Mouse (Mus musculus) heart, embryonic 14.5 days (tissue): ENCODE measurements around the gene Mboat1. TPM values are rescaled to one million over a fixed set of nuclear protein-coding genes. Genes with fewer than 3 reads are reported as not detected.

Experiments used
- ATAC-seq: fragments of 200-750 bp; cut with Nextera tagmentation; 2 replicates; pipeline ENCODE4 v1.8.0; 2017; ENCODE audit warnings: low read depth, moderate TSS enrichment; ENCODE audit not compliant: insufficient number of reproducible peaks, insufficient read depth, low FRiP score
- H3K27ac ChIP-seq, 2 experiments: fragments of 200-500 bp in 1 of 2; fragments of 300-500 bp in 1 of 2; sonication (generic) in 1 of 2; replicated peaks in 1 of 2; 2 replicates each; pipeline ENCODE4 v1.5.1; 2012 to 2014; ENCODE audit warnings: low read depth in 2 of 2, low read length in 2 of 2, control low read depth in 1 of 2, mild to moderate bottlenecking in 1 of 2, mixed read lengths in 1 of 2; ENCODE audit not compliant: control insufficient read depth in 1 of 2, insufficient read depth in 1 of 2
- H3K27me3 ChIP-seq: fragments of 300-500 bp; sonication (generic); 2 replicates; pipeline ENCODE4 v1.6.1; 2014; ENCODE audit warnings: mild to moderate bottlenecking, low read length, control low read depth; ENCODE audit not compliant: control insufficient read depth, insufficient read depth
- H3K36me3 ChIP-seq: fragments of 300-500 bp; sonication (generic); 2 replicates; pipeline ENCODE4 v1.6.1; 2014; ENCODE audit warnings: mild to moderate bottlenecking, control low read depth, low read length, mixed read lengths; ENCODE audit not compliant: control insufficient read depth, insufficient read depth
- H3K4me1 ChIP-seq, 2 experiments: fragments of 200-500 bp in 1 of 2; fragments of 300-500 bp in 1 of 2; sonication (generic) in 1 of 2; 2 replicates each; pipeline ENCODE4 v1.6.1; 2012 to 2014; ENCODE audit warnings: low read length in 2 of 2, control low read depth in 1 of 2, mixed read lengths in 1 of 2; ENCODE audit not compliant: control insufficient read depth in 2 of 2, insufficient read depth in 2 of 2
- H3K4me2 ChIP-seq: fragments of 300-500 bp; sonication (generic); 2 replicates; pipeline ENCODE4 v1.6.1; 2014; ENCODE audit warnings: mild to moderate bottlenecking, low read length
- H3K4me3 ChIP-seq, 2 experiments: fragments of 200-500 bp in 1 of 2; fragments of 300-500 bp in 1 of 2; sonication (generic) in 1 of 2; 2 replicates each; pipeline ENCODE4 v1.5.1; 2012 to 2014; ENCODE audit warnings: low read length in 2 of 2, mild to moderate bottlenecking in 2 of 2, control low read depth in 1 of 2, low read depth in 1 of 2, moderate library complexity in 1 of 2; ENCODE audit not compliant: control insufficient read depth in 1 of 2, insufficient read depth in 1 of 2
- H3K9ac ChIP-seq: fragments of 300-500 bp; sonication (generic); 2 replicates; pipeline ENCODE4 v1.6.1; 2014; ENCODE audit warnings: mild to moderate bottlenecking, low read length
- H3K9me3 ChIP-seq: fragments of 300-500 bp; sonication (generic); 2 replicates; pipeline ENCODE4 v1.6.1; 2016; ENCODE audit warnings: low read length, control low read depth; ENCODE audit not compliant: control insufficient read depth
- WGBS: fragments of 180-500 bp; shearing (Covaris S2); extraction: QIAGEN DNeasy Blood & Tissue Kit; methylation state at CpG from one replicate; pipeline ENCODE4 v1.1.7; 2014; 5-methylcytosine and 5-hydroxymethylcytosine counted together
- polyA plus RNA-seq: library from polyadenylated mRNA; unstranded; fragments of >200 nt; fragmentation: Nextera tagmentation; extraction: Ambion mirVana; gene quantifications from 2 replicates; pipeline ENCODE4 v1.2.1, GENCODE M21; 2014

Gene Mboat1
- polyA plus RNA-seq, 1 experiment from 2014 or later = 2.5 TPM

DNA sequence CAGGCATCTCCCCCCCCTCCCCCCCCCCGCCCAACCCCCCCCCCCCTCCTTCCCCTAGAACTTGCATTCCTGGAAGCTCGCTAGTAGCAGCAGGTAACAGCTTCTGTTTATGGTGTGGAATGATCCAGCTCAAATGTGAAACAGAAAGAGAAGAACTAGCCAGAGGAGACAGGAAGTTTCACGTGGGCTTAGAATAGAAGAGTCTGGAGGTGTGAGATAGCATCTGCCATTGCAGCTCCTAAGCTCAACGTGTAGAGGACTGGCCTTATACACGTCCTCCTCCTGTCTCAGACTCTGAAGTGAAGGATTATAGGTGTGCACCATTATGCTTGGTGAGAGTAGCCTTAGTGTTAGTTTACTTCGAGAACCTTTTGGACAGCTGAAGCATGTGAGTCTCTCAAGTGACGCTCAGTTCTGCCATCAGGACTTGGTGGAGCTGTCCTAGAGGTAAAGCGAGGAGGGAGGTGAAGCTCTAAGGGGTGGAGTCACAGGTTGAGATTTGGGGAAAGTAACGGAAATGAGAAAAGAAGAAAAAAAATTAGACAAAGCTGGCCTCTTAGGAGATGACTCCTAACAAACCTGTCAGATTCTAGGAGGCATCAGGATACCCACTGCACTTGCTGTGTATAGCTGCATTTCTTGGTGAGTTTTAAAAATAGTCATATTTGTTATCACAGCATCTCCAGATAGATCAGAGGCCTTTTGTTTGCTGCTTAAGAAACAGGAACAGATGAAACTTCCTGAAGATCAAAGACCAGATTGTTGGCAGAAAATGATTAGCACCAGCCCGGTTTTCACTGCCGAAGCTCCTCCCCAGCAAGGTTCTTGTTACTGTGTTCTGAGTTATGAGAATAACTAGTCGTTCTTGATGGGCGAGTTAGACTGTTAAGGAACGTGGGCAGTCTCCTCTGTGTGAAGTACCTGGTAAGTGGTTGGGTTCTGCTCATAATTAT lies 30.1 kb downstream of the Mboat1 start:
- Histone ChIP-seq H3K4me2 (no peak overlapping the region), H3K36me3 (no peaks in the 10 kb centered on the region), H3K9me3 (0 out of 2 replicates have a peak, but pooled peaks cover 3% of the 10 kb centered on the region), H3K27ac (no peak overlapping the region), H3K27me3 (no peaks in the 10 kb centered on the region), H3K4me1 (no peaks in the 10 kb centered on the region), H3K9ac (no peak overlapping the region), H3K4me3 (no peak overlapping the region)
- ATAC-seq = no peak
- 65% methylated on average over 13 of the region's 14 CpGs for WGBS

DNA sequence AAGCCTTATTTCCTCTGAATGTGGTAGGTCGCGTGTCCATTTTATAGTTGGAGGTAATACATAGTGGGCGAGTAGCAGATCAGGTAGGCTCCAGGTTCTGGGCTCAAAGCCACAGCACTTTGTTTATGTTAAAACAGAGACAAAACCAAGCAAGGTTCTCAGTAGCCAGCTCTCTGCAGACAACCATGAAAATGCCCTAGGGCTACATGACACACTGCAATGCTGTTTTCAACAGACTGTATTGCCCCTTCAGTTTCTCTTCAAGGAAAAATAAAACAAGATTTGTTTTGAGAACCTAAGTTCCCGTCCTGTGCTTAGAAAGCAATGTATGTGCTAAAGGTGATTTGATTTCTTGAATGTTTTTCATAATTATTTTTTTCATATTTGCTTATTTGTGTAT lies 31.2 kb downstream of the Mboat1 start:
- ATAC-seq = no peak
- H3K27ac ChIP-seq = no peak overlapping the region
- no peak overlapping the region for H3K4me3 ChIP-seq
- H3K36me3 ChIP-seq = no peaks in the 10 kb centered on the region
- H3K4me2 ChIP-seq = no peak overlapping the region
- 83% methylated on average over 4 of the region's 4 CpGs for WGBS
- no peaks in the 10 kb centered on the region for H3K27me3 ChIP-seq
- H3K9me3 ChIP-seq = 0 out of 2 replicates have a peak, but pooled peaks cover 2% of the 10 kb centered on the region
- no peaks in the 10 kb centered on the region for H3K4me1 ChIP-seq
- no peak overlapping the region for H3K9ac ChIP-seq

- H3K4me1 ChIP-seq = no peaks in the 10 kb centered on the region
- H3K36me3 ChIP-seq = no peaks in the 10 kb centered on the region
- H3K27ac ChIP-seq = no peak overlapping the region
- no peaks in the 10 kb centered on the region for H3K9me3 ChIP-seq
- ATAC-seq = no peak
- 84% methylated on average over 4 of the region's 4 CpGs for WGBS
- no peak overlapping the region for H3K9ac ChIP-seq
- H3K4me3 ChIP-seq = no peak overlapping the region
- H3K27me3 ChIP-seq = no peaks in the 10 kb centered on the region
- H3K4me2 ChIP-seq = no peak overlapping the region
Observed at GRCm38 (mm10) chr13:30168803-30169202, 32.5 kb downstream of the Mboat1 start.

- no peak overlapping the region for H3K9ac ChIP-seq
- no peaks in the 10 kb centered on the region for H3K9me3 ChIP-seq
- 84% methylated on average over 6 of the region's 6 CpGs for WGBS
- no peak overlapping the region for H3K27ac ChIP-seq
- H3K4me3 ChIP-seq = no peak overlapping the region
- no peak for ATAC-seq
- H3K36me3 ChIP-seq = no peaks in the 10 kb centered on the region
- H3K4me2 ChIP-seq = no peak overlapping the region
- H3K27me3 ChIP-seq = no peaks in the 10 kb centered on the region
- no peaks in the 10 kb centered on the region for H3K4me1 ChIP-seq
Observed at GRCm38 (mm10) chr13:30170061-30170460, 33.8 kb downstream of the Mboat1 start.

DNA sequence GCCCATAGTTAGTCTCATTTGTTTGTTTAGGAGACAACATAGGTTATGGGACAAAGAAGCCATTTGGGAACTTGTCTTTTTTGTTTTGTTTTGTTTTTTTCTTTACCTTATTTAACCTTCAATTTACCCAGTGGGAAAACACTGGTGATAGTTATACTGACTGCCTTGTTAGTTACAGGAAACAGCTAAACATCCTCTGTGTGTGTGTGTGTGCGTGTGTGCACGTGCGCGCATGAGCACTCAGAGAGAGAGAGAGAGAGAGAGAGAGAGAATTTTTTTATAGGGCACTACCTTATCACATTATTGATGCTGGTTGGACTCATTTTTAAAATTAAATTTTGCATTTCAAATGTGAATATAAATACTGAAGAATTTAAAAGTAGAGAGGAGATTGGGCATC lies 38.3 kb downstream of the Mboat1 start:
- Histone ChIP-seq H3K4me3 (no peak overlapping the region), H3K27me3 (no peaks in the 10 kb centered on the region), H3K4me1 (no peaks in the 10 kb centered on the region), H3K9me3 (no peaks in the 10 kb centered on the region), H3K36me3 (no peaks in the 10 kb centered on the region), H3K27ac (no peak overlapping the region), H3K4me2 (no peak overlapping the region), H3K9ac (no peak overlapping the region)
- no peak for ATAC-seq
- WGBS = 95% methylated on average over 4 of the region's 4 CpGs

- H3K4me2 ChIP-seq = no peak overlapping the region
- H3K4me1 ChIP-seq = no peaks in the 10 kb centered on the region
- H3K4me3 ChIP-seq = no peak overlapping the region
- H3K9ac ChIP-seq = no peak overlapping the region
- H3K27me3 ChIP-seq = no peaks in the 10 kb centered on the region
- no peaks in the 10 kb centered on the region for H3K36me3 ChIP-seq
- whole genome bisulfite sequencing = 67% methylated on average over 6 of the region's 6 CpGs
- no peak overlapping the region for H3K27ac ChIP-seq
- no peak for ATAC-seq
- H3K9me3 ChIP-seq = no peaks in the 10 kb centered on the region
Observed at GRCm38 (mm10) chr13:30177356-30177755, 41.1 kb downstream of the Mboat1 start.

- ATAC-seq = no peak
- no peak overlapping the region for H3K4me2 ChIP-seq
- no peaks in the 10 kb centered on the region for H3K36me3 ChIP-seq
- H3K27me3 ChIP-seq = no peaks in the 10 kb centered on the region
- no peaks in the 10 kb centered on the region for H3K4me1 ChIP-seq
- 82% methylated on average over 6 of the region's 6 CpGs for WGBS
- no peaks in the 10 kb centered on the region for H3K9me3 ChIP-seq
- H3K27ac ChIP-seq = no peak overlapping the region
- no peak overlapping the region for H3K9ac ChIP-seq
- no peak overlapping the region for H3K4me3 ChIP-seq
Observed at GRCm38 (mm10) chr13:30185549-30185948, 49.3 kb downstream of the Mboat1 start.
